Mouse (Mus musculus) retina, embryonic 14.5 days (tissue): ENCODE measurements around the gene Rex1bd.

Experiments used
- DNase-seq: peaks from one replicate; pipeline ENCODE4 v3.0.0-alpha.2; 2015; ENCODE audit warnings: low spot score

Rex1bd gene

GRCm38 (mm10) chr8:70501820-70502529 lies 4.6 kb downstream of the Rex1bd start:
- DNase-seq = no peak

- no peak for DNase-seq
Observed at GRCm38 (mm10) chr8:70500386-70501301, 5.9 kb downstream of the Rex1bd start.

GRCm38 (mm10) chr8:70495771-70496062 lies 10.8 kb downstream of the Rex1bd start:
- DNase-seq = no peak

GRCm38 (mm10) chr8:70495001-70495770 lies 11.4 kb downstream of the Rex1bd start:
- DNase-seq = no peak

DNA sequence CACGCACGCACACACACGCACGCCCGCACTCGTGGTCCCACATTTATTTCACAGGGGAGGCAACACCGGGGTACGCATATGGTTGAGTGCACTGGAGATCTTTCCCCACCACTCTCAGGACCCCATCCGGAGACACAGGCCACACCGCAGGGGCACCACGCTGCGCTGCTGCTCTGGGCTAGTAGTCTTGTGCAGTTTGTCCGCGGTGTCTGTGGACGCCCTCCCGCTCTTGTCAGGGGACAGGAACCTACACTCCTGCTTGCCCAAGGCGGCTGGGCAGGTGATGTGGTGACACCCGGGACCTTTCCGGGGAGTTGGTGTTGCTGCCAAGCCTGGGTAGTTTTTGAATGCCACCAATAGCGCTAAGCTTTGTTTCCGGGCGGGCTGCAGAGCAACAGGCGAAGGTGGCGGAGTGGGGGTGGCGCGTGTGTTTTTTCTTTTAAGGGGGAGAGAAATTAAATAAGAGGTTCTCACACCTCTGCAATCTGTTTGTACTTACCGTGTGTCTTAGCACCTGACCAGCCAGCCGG lies 12.1 kb downstream of the Rex1bd start:
- no peak for DNase-seq

DNA sequence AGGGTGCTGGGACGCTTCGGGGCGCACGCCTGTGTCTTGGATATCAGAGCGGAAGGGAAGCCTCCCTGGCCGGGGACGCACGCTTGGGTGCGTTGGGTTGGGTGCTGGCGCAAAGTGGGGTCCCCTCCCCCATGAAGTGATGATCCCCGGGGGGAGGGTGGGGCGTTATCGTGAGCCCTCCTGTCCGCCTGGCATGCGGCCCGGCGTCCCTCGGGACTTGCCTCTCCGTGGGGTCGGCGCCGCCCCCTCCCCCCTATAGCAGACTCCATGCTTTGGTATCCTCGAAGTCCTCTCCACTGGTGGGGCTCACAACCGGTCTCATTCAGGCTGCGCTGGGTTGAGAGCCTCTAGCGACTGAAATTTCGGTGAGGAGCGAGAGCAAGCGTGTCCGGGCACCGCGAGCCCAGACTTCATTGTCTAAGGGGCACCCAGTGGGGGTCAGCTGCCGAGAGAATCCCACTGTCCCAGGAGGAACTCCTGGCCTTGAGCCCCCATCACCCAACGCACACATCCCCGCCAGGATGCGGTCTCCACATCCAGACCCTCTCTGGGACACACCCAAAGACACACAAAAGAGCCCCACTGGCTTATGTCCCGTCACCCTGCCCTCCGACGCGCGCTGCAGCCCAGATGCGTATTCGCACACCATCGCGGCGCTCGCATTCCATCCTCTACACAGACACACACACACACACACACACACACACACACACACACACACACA lies 12.7 kb downstream of the Rex1bd start:
- no peak for DNase-seq

- DNase-seq = no peak
Observed at GRCm38 (mm10) chr8:70492664-70493640, 13.6 kb downstream of the Rex1bd start, which contains the start of gene Crlf1. Crlf1 (plus strand) TSS chr8:70493158.

GRCm38 (mm10) chr8:70490880-70491495 lies 15.6 kb downstream of the Rex1bd start:
- DNase-seq = no peak

GRCm38 (mm10) chr8:70490061-70490879 lies 16.3 kb downstream of the Rex1bd start:
- no peak for DNase-seq

DNA sequence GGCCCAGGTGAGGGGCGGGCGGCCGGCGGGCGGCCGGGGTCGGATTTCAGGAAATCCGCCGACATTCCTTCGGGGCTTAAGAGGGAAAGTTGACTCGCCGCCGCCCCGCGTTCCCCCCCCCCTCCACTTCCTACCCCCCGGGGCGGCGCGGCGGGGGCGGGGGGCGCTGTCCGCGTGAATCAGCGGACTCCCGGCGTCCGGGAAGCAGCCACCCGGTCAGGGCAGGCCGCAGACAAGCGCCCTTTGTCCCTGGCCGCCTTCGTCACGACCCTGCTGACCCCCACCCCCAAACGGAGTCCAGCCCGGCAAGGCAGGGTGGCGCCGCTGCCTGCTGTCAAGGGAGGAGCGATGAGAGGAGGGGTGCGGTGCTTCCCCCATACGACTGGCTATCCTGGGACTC lies 17.0 kb downstream of the Rex1bd start:
- no peak for DNase-seq

GRCm38 (mm10) chr8:70488931-70489470 lies 17.6 kb downstream of the Rex1bd start:
- DNase-seq = no peak

GRCm38 (mm10) chr8:70487993-70488796 lies 18.4 kb downstream of the Rex1bd start:
- DNase-seq = no peak

DNA sequence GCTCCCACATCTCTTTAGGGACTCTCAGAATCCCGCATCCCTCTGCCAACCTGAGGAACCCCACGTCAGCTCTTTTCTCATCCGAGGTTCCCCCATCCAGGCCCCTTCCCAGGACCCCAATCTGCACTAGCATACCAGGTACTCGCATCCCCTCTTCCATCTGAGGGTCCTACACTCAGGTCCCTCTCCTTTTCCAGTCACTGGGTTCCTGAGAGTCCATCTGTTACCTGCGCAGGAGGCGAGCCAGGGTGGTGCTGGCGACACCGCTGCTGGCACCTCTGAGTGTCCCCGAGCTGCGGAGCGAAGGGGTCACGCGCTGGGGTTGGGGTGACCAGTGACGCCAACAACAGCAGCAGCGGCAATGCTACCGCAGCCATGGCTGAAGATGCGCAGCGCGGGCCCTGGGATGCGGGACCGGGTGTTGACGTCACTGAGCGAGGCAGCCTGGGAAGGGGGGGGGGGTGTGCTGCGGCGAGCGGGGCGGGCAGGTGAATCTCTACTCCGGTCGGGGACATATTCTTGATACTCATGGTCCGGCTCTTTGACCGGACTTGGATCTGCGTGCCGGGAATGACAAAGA lies 19.5 kb downstream of the Rex1bd start, which contains the start of gene Tmem59l:
Tmem59l (minus strand) TSS at position 418 of the 580 bp plus-strand sequence.
- no peak for DNase-seq

GRCm38 (mm10) chr8:70486191-70486681 lies 20.3 kb downstream of the Rex1bd start:
- no peak for DNase-seq

DNA sequence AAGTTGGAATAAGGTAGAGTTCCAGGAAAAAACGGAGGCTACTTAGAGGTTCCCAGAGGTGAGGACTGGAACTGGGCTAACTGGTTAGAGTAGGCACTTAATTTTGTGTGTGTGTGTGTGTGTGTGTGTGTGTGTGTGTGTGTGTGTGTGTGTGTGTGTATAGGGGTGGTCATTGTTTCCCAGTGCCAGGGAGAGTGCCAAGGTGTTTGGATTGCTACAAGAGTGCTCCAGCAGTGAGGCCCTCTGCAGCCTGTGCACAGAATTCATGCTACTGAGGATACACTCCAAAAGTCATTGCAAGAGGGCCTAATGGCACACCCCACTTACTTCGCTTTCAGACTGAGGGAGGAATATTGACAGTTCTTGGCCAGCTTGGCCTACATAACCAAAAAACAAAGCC lies 23.6 kb downstream of the Rex1bd start:
- no peak for DNase-seq

GRCm38 (mm10) chr8:70481908-70482307 lies 24.6 kb downstream of the Rex1bd start:
- no peak for DNase-seq

GRCm38 (mm10) chr8:70477269-70477982 lies 29.1 kb downstream of the Rex1bd start:
- no peak for DNase-seq
